Mouse (Mus musculus) G1E (cell line): ENCODE data around the gene Lmtk3.

ENCODE experiments used
- CTCF ChIP-seq: IDR thresholded peaks from 2 replicates; pipeline ENCODE4 v1.5.1; 2012; ENCODE audit warnings: low read depth, low read length, inconsistent platforms, mixed read lengths
- GATA1 ChIP-seq: IDR thresholded peaks from 2 replicates; pipeline ENCODE4 v1.6.1; 2012; ENCODE audit warnings: borderline replicate concordance, low read length, inconsistent platforms, mixed read lengths
- POLR2AphosphoS5 ChIP-seq: IDR thresholded peaks from 2 replicates; pipeline ENCODE4 v1.6.1; 2012; ENCODE audit warnings: low read depth, low read length, inconsistent platforms; ENCODE audit not compliant: insufficient replicate concordance
- TAL1 ChIP-seq: conservative IDR thresholded peaks from 2 replicates; pipeline ENCODE4 v1.6.1; 2012; ENCODE audit warnings: low read depth, low read length, inconsistent platforms, mixed read lengths

DNA sequence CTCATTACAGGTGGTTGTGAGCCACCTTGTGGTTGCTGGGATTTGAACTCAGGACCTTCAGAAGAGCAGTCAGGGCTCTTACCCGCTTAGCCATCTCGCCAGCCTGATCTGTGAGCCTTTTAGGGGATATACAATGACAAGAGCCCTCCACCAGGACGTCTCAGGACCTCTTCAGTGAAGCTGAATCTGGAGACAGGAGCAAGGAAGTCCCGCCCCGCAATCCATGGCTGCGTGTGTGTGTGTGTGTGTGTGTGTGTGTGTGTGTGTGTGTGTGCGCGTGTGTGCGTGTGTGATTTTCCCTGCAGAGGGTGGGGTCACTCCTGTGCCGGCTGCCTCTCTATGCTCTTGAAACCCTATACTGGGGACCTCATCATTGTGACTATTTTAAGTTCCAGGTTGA lies 43.7 kb upstream of the Lmtk3 start:
- no peak for TF ChIP-seq POLR2AphosphoS5
- no peak for TF ChIP-seq GATA1
- TF ChIP-seq CTCF, result no peak
- TF ChIP-seq TAL1, result no peak
